Mouse (Mus musculus) T-helper 17 cell (primary cell): ENCODE results near the gene Polr3e.
"Not testable (repeated sequence)": the region's sequence is repeated elsewhere in the genome, so short reads cannot be mapped to it uniquely, and the experiment has no call there.

Source experiments
- in situ Hi-C, 2 experiments: fragments of 300-600 bp; cut with MboI, MseI; formaldehyde crosslinking; loops; 1 replicate in 1 of 2; 2 replicates in 1 of 2; pipeline ENCODE4 v1.15.1; 2025; ENCODE audit warnings: high pct_unique_total_duplicates in 2 of 2

Polr3e gene

GRCm38 (mm10) chr7:120972471-120972870 lies 54.9 kb downstream of the Polr3e start:
- in situ Hi-C loops: not testable (repeated sequence)

- in situ Hi-C loops: no loop called here
These were observed 56.5 kb downstream of the Polr3e start for GRCm38 (mm10) chr7:120974001-120974400.

GRCm38 (mm10) chr7:120977063-120977462 lies 59.5 kb downstream of the Polr3e start:
- in situ Hi-C loops: no loop called here

DNA sequence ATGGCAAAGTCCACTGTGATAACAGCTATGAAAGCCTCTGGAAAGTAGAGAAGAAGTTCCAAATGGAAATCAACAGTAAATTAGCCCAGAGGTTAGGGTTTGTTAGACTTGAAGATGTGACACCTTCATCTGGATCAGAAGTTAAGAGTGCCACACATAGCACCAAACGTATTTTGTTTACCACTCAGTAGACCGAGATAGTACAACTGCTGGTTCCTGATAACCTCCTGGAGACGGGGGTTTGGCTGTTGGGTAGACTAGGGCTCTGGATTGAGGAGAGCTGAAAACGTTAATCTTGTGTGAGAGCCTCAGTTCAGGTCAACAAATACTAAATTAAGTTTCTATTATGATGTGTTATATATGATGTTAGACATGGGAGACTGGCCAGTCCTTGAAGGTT lies 62.5 kb downstream of the Polr3e start:
- in situ Hi-C loops: no loop called here

DNA sequence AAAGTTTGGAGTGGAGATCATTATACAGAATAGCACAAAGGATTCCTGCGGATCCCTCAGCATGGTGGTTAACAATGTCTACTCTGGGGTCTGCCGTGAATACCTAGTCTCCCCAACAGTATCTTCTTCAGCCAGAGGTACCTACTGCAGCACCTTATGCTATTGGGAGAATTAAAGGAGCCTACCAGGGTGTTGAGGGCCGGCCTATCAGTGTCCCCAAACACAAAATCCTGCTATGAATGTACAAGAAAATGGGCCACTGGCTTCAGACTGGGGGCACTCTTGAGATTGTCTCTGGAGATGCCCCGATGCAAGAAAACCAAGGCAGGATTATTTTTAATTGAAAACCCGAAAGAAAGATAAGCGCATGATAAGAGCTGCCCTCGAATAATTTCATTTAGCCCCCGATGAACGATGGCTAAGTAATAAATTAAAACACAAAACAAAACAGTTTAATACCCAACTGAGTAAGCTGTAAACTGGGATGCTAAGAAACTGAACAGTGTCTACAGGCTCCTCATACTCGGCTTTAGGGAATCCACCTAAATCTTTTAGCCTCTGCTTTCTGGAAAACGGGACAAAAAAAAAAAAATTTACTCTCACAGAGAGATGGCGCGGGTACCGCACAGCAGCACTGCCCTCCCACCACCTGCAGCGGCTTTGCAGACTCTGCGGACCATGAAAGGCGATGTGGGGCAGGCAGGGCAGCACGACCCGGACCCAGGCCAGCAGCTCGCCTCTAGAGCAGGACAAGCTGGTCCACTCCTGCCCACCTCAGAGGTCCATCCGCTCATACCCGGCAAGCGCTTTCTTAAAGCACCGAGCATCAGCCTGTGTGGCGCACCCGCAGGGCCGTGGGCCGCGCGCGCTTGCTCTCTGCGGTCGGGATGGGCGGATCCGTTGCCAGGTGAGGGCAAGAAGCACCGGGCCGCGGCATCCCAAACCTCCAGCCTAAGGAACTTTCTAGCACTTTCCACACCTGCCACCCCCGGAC lies 63.7 kb downstream of the Polr3e start:
- in situ Hi-C loops: no loop called here

GRCm38 (mm10) chr7:120982200-120982841 lies 64.8 kb downstream of the Polr3e start, which contains the start of the genes Cdr2 and Mfsd13b:
Gene Cdr2 (minus strand): TSS chr7:120982312.
Gene Mfsd13b (plus strand): TSS chr7:120982509.
- in situ Hi-C loops: no loop called here

DNA sequence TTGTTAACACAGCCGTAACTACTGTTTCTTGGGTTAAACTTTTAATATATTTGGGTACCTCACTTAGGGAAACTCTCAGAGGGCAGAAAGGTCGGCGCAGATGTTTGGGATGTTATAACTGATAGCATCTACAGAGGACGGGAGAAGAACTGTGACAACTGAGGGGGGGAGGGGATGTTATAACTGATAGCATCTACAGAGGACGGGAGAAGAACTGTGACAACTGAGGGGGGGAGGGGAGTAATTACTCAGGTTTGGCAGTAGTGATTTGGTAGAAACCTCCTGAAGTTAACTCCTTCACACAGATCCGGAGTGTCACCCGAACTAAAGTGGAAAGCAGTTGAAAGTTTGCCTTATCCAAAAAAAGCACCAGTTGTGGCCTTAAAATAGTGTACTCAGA lies 65.4 kb downstream of the Polr3e start:
- in situ Hi-C loops: no loop called here

- in situ Hi-C loops: no loop called here
These were observed 73.6 kb downstream of the Polr3e start for GRCm38 (mm10) chr7:120991191-120991590.
